Mouse (Mus musculus) kidney, postnatal 0 days (tissue): ENCODE measurements around the gene Vps52. TPM values are rescaled to one million over a fixed set of nuclear protein-coding genes. Genes with fewer than 3 reads are reported as not detected.
A peak's percentile ranks its signal among the peaks of the same experiment; 100 is the strongest.

Experiments used
- ATAC-seq: fragments of 200-750 bp; cut with Nextera tagmentation; replicated peaks from 2 replicates; pipeline ENCODE4 v1.8.0; 2017; ENCODE audit warnings: low read depth, moderate number of reproducible peaks, moderate TSS enrichment, moderate library complexity; ENCODE audit not compliant: low FRiP score
- DNase-seq: peaks from one replicate; pipeline ENCODE4 v3.0.0-alpha.2; 2016; ENCODE audit warnings: low spot score
- H3K27ac ChIP-seq: fragments of 300-500 bp; sonication (generic); 2 replicates; pipeline ENCODE4 v1.5.1; 2014; ENCODE audit warnings: mild to moderate bottlenecking
- H3K27me3 ChIP-seq: fragments of 300-500 bp; sonication (generic); 2 replicates; pipeline ENCODE4 v1.6.1; 2014; ENCODE audit warnings: low read length, mixed read lengths; ENCODE audit not compliant: insufficient read depth
- H3K36me3 ChIP-seq: fragments of 300-500 bp; sonication (generic); 2 replicates; pipeline ENCODE4 v1.6.1; 2014; ENCODE audit warnings: low read length, mixed read lengths; ENCODE audit not compliant: insufficient read depth
- H3K4me1 ChIP-seq: fragments of 300-500 bp; sonication (generic); replicated peaks from 2 replicates; pipeline ENCODE4 v1.6.1; 2014; ENCODE audit warnings: antibody characterized with exemption, low read length, mixed read lengths; ENCODE audit not compliant: insufficient read depth
- H3K4me2 ChIP-seq: fragments of 300-500 bp; sonication (generic); 2 replicates; pipeline ENCODE4 v1.6.1; 2014; ENCODE audit warnings: mild to moderate bottlenecking, low read length, moderate library complexity, mixed read lengths
- H3K4me3 ChIP-seq: fragments of 300-500 bp; sonication (generic); replicated peaks from 2 replicates; pipeline ENCODE4 v1.5.1; 2014; ENCODE audit warnings: low read depth, low read length
- H3K9ac ChIP-seq: fragments of 300-500 bp; sonication (generic); 2 replicates; pipeline ENCODE4 v1.6.1; 2014; ENCODE audit warnings: low read depth, low read length
- H3K9me3 ChIP-seq: fragments of 300-500 bp; sonication (generic); replicated peaks from 2 replicates; pipeline ENCODE4 v1.6.1; 2016; ENCODE audit warnings: low read length, inconsistent platforms, mixed read lengths
- CTCF ChIP-seq: IDR thresholded peaks from 2 replicates; pipeline ENCODE4 v1.5.1; 2016; ENCODE audit warnings: antibody characterized with exemption, low read depth, mild to moderate bottlenecking, moderate library complexity
- WGBS: fragments of 180-500 bp; shearing (Covaris S2); extraction: QIAGEN DNeasy Blood & Tissue Kit; methylation state at CpG from one replicate; pipeline ENCODE4 v1.1.7; 2014; 5-methylcytosine and 5-hydroxymethylcytosine counted together
- polyA plus RNA-seq: library from polyadenylated mRNA; unstranded; fragments of >200 nt; fragmentation: Nextera tagmentation; extraction: Ambion mirVana; gene quantifications from 2 replicates; pipeline ENCODE4 v1.2.1, GENCODE M21; 2015

Gene Vps52
- polyA plus RNA-seq, 1 experiment from 2014 or later: 37.7 TPM

- Histone ChIP-seq H3K27me3 (no peaks in the 10 kb centered on the region), H3K4me2 (peak overlapping the region; percentile 95), H3K4me1 (peaks cover 7% of the 10 kb centered on the region; the same call in 1 of the 2 replicates), H3K36me3 (peaks cover 16% of the 10 kb centered on the region), H3K27ac (no peak overlapping the region), H3K4me3 (peak overlapping the region; percentile 63), H3K9ac (peak overlapping the region; percentile 83), H3K9me3 (no peaks in the 10 kb centered on the region)
- no peak for TF ChIP-seq CTCF
- no peak for ATAC-seq
- 2% methylated on average over 26 of the region's 26 CpGs for WGBS
- no peak for DNase-seq
Measured at GRCm38 (mm10) chr17:33940981-33941380, 14.6 kb upstream of the Vps52 start.

DNA sequence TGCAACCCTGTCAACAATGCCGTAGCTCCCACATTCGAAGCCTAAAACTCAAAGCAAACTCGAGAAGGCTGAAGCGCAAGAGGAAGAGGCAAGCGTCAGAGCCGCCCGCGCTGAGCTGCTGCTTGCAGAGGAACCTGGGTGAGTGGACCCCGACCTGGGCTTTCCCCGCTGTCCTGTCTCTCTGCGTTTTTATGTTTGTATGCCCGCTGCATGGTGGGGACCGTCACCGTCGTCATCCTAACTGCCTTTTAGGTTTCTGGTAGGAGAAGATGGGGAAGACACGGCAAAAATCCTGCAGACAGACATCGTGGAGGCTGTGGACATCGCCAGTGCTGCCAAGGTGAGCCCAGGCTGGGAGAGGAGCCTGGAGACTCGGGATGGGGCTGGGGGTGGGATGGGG, 14.2 kb upstream of the Vps52 start:
- DNase-seq (no peak), ATAC-seq (no peak)
- TF ChIP-seq CTCF: no peak
- Histone ChIP-seq H3K36me3 (peaks cover 16% of the 10 kb centered on the region), H3K4me1 (peaks cover 7% of the 10 kb centered on the region; the same call in 1 of the 2 replicates), H3K27ac (no peak overlapping the region), H3K4me3 (peak overlapping the region; percentile 63), H3K9ac (peak overlapping the region; percentile 83), H3K9me3 (no peaks in the 10 kb centered on the region), H3K27me3 (no peaks in the 10 kb centered on the region), H3K4me2 (peak overlapping the region; percentile 95)
- 57% methylated on average over 19 of the region's 19 CpGs for WGBS

DNA sequence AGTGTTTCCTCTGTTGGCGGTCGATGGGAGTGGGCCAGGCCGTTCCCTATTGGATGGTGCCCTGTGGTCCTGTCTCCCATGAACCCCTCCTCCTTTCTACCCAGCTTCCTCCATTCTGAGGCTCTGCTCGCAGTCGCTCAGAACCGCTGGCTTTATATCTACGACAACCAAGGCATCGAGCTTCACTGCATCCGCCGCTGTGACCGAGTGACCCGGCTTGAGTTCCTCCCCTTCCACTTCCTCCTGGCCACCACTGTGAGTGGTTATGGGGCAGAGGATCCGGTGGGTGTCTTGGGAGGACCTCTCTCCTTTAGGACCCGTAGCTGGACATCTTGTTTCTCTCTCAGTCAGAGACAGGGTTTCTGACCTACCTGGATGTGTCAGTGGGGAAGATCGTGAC, 12.2 kb upstream of the Vps52 start:
- Histone ChIP-seq H3K27ac (no peak overlapping the region), H3K27me3 (no peaks in the 10 kb centered on the region), H3K4me2 (no peak overlapping the region), H3K36me3 (peaks cover 10% of the 10 kb centered on the region; the same call in 1 of the 2 replicates), H3K4me3 (no peak overlapping the region), H3K4me1 (peaks cover 7% of the 10 kb centered on the region; the same call in 1 of the 2 replicates), H3K9me3 (no peaks in the 10 kb centered on the region), H3K9ac (no peak overlapping the region)
- no peak for ATAC-seq
- no peak for TF ChIP-seq CTCF
- no peak for DNase-seq
- WGBS: 92% methylated on average over 15 of the region's 15 CpGs

DNA sequence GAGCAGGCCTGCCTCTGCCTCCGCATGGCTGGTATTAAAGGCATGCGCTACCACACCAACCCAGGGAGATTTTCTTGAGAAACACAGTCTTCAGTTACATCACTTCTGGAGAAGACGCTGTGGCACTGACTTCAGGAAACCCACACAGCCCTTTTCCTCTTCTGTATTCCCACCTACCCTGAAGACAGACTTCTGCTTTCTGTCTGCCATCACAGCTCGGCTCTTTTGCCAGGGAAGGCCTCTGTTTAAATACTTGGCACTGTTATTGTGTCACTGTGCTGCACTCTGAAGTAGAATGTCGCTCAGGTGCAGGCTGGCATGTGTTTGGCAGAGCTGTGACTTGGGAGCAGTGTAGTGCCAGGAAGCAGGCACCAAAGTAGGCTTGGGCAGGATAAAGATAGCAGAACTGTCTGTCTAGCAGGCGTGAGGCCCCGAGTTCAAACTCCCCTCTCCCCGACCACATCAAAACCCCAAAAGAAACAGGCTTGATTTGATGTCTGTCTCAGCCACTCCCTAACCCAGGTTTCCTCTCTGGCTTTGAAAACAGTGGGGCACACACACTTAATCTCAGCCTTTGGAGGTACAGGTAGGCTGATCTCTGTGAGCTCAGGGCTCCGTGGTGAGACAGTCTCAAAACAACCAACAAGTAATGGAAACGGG, 8.1 kb upstream of the Vps52 start:
- H3K4me3 ChIP-seq: no peak overlapping the region
- ATAC-seq: no peak
- no peaks in the 10 kb centered on the region for H3K27me3 ChIP-seq
- no peaks in the 10 kb centered on the region for H3K9me3 ChIP-seq
- no peak overlapping the region for H3K9ac ChIP-seq
- H3K4me1 ChIP-seq: peaks cover 13% of the 10 kb centered on the region; the same call in 1 of the 2 replicates
- 86% methylated on average over 10 of the region's 10 CpGs for WGBS
- no peak for DNase-seq
- TF ChIP-seq CTCF: no peak
- H3K4me2 ChIP-seq: no peak overlapping the region
- peaks cover 17% of the 10 kb centered on the region; the same call in 1 of the 2 replicates for H3K36me3 ChIP-seq
- no peak overlapping the region for H3K27ac ChIP-seq

DNA sequence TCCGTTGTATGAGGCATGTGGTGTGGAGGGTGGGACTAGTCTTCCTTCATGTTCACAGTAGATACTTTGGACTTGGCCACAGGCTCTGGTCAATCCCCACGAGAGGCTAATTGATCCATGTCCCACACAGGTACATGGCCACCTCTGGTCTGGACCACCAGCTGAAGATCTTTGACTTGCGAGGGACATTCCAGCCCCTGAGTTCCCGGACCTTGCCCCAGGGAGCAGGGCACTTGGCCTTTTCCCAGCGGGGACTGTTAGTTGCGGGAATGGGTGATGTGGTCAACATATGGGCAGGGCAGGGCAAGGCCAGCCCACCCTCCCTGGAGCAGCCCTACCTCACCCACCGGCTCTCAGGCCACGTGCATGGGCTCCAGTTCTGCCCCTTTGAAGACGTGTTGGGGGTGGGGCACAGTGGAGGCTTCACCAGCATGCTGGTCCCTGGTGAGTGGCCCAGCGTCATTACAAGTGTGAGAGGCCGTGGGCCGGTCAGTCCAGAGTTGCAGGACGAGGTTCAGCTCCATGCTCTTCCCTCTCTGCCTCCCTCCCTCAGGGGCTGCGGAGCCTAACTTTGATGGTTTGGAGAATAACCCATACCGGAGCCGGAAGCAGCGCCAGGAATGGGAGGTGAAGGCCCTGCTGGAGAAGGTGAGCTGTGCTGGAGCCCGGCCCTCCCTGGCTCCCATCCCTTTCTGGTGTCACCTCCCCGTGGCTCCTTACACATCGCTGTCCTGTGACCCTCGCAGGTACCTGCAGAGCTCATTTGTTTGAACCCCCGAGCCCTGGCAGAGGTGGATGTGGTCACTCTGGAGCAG, 7.3 kb upstream of the Vps52 start:
- no peak for TF ChIP-seq CTCF
- H3K9me3 ChIP-seq: no peaks in the 10 kb centered on the region
- H3K4me2 ChIP-seq: no peak overlapping the region
- H3K9ac ChIP-seq: no peak overlapping the region
- DNase-seq (no peak), ATAC-seq (no peak)
- WGBS: 84% methylated on average over 22 of the region's 22 CpGs
- no peak overlapping the region for H3K4me3 ChIP-seq
- no peak overlapping the region for H3K27ac ChIP-seq
- peaks cover 22% of the 10 kb centered on the region; the same call in 1 of the 2 replicates for H3K36me3 ChIP-seq
- no peaks in the 10 kb centered on the region for H3K27me3 ChIP-seq
- peaks cover 17% of the 10 kb centered on the region for H3K4me1 ChIP-seq

GRCm38 (mm10) chr17:33948905-33949537, 6.6 kb upstream of the Vps52 start:
- Histone ChIP-seq H3K4me2 (no peak overlapping the region), H3K4me3 (no peak overlapping the region), H3K9me3 (no peaks in the 10 kb centered on the region), H3K27me3 (no peaks in the 10 kb centered on the region), H3K36me3 (peaks cover 28% of the 10 kb centered on the region; the same call in 1 of the 2 replicates), H3K27ac (no peak overlapping the region), H3K4me1 (peaks cover 22% of the 10 kb centered on the region), H3K9ac (no peak overlapping the region)
- ATAC-seq (no peak), DNase-seq (no peak)
- no peak for TF ChIP-seq CTCF
- WGBS: 91% methylated on average over 19 of the region's 19 CpGs
